Mouse (Mus musculus) ES-E14 (cell line): ENCODE measurements around the gene Parg.

Source experiments
- CHD2 ChIP-seq: IDR thresholded peaks from 2 replicates; pipeline ENCODE4 v1.6.1; 2014; ENCODE audit warnings: mild to moderate bottlenecking, low read depth, low read length, inconsistent platforms
- ZNF384 ChIP-seq: IDR thresholded peaks from 2 replicates; pipeline ENCODE4 v1.6.1; 2012; ENCODE audit warnings: low read depth, low read length, inconsistent platforms

DNA sequence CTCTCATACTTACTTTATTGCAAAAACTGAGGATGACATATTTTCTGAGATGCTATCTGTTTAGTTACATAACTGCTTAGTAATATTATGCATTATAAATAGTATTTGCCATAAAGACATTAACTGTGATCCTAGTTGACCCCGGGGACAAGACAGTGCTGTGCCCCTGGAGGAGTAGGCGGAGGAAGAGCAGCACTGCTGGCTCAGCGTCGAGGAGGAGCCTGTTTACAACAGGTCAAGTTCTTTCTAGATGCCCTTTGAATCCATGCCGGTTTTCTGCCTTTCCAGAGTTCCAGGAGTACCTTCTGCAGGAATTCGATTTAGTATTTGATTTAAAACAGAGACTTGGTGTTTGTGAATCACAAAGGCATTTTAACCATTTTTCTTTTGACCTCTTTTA lies 47.9 kb downstream of the Parg start:
- TF ChIP-seq ZNF384 = no peak
- no peak for TF ChIP-seq CHD2
